Mouse (Mus musculus): ENCODE measurements at regions not wholly inside any gene's neighbourhood (a gene's known extent, or its start where the extent isn't known, plus 50 kb on each side); places are given as distances from the start of the nearest gene placed in this dataset.

- TF ChIP-seq CTCF (IDR thresholded peaks at IDR 0.05; ENCODE audit: low read depth, low read length) (no peak), POLR2A (IDR thresholded peaks at IDR 0.05; ENCODE audit: extremely low read depth, insufficient read depth, low read length) (no peak)
Measured at GRCm38 (mm10) chr1:143912586-143912985, 91.4 kb downstream of the Rgs2 start.
